Comparison of ENCODE assay signal across 14 mouse cellular contexts in genomic region chr4:58944695-58945094, GRCm38 (mm10). TPM values are rescaled to one million over a fixed set of nuclear protein-coding genes. Genes with fewer than 3 reads are reported as not detected.
A peak's percentile ranks its signal among the peaks of the same experiment; 100 is the strongest.
DNase-seq lines count a peak whose midpoint lies in the region; ATAC-seq and TF ChIP-seq lines count a peak whose summit lies in the region.
"Had no signal": no experiment of that assay in that cellular context is flagged by ENCODE, and none has a peak within 500 bp of the region (broad histone marks: within the 10 kb centered on the region; RNA-seq: fewer than 3 reads in every experiment).

No protein-coding gene starts in this region.

- H3K4me1 ChIP-seq in intestine, embryonic 15.5 days (replicated peaks): no peaks in the 10 kb centered on the region; the same call in 1 of the 2 replicates
- H3K4me1 ChIP-seq in intestine, embryonic 16.5 days (ENCODE audit: control insufficient read depth, insufficient read depth, low read length): peaks cover 3% of the 10 kb centered on the region; the same call in 1 of the 2 replicates
- H3K4me1 ChIP-seq in cortical plate, adult 2 months (ENCODE audit: control insufficient read depth, insufficient read depth, low read length): peaks cover 3% of the 10 kb centered on the region; the same call in 1 of the 2 replicates
- no peaks in the 10 kb centered on the region for H3K4me1 ChIP-seq in forebrain, embryonic 14.5 days (ENCODE audit: control insufficient read depth, insufficient read depth, low read length)
- no peaks in the 10 kb centered on the region; the same call in 1 of the 2 replicates for H3K4me1 ChIP-seq in midbrain, embryonic 14.5 days (ENCODE audit: control insufficient read depth, insufficient read depth, low read length)
- no peaks in the 10 kb centered on the region for H3K4me1 ChIP-seq in lung, postnatal 0 days (ENCODE audit: insufficient read depth, low read depth, low read length)

- peak overlapping the region; percentile 78; the same call in 1 of the 2 replicates for H3K4me2 ChIP-seq in intestine, embryonic 15.5 days (replicated peaks)
- no peak overlapping the region; the same call in 1 of the 2 replicates for H3K4me2 ChIP-seq in intestine, embryonic 16.5 days (ENCODE audit: low read depth, low read length)
- H3K4me2 ChIP-seq in forebrain, embryonic 14.5 days (ENCODE audit: low read length): peak overlapping the region; percentile 85
- peak overlapping the region; percentile 86 for H3K4me2 ChIP-seq in midbrain, embryonic 14.5 days (ENCODE audit: low read length)
- no peak overlapping the region for H3K4me2 ChIP-seq in lung, postnatal 0 days (replicated peaks; ENCODE audit: low read depth, low read length)

- TF ChIP-seq POLR2A in cortical plate, adult 2 months (IDR thresholded peaks at IDR 0.05; ENCODE audit: extremely low read depth, insufficient read depth, low read length): no peak

- no peak overlapping the region for H3K9ac ChIP-seq in intestine, embryonic 15.5 days
- no peak overlapping the region for H3K9ac ChIP-seq in intestine, embryonic 16.5 days (ENCODE audit: low read depth, low read length)
- no peak overlapping the region for H3K9ac ChIP-seq in forebrain, embryonic 14.5 days (ENCODE audit: low read length)
- peak overlapping the region; percentile 62; the same call in 1 of the 2 replicates for H3K9ac ChIP-seq in midbrain, embryonic 14.5 days (replicated peaks; ENCODE audit: low read length)
- H3K9ac ChIP-seq in lung, postnatal 0 days (replicated peaks; ENCODE audit: low read depth): no peak overlapping the region
- H3K9ac ChIP-seq: heart, embryonic 15.5 days; limb, embryonic 15.5 days had no signal

- H3K36me3 ChIP-seq in intestine, embryonic 15.5 days: no peaks in the 10 kb centered on the region
- H3K36me3 ChIP-seq in intestine, embryonic 16.5 days (ENCODE audit: control insufficient read depth, insufficient read depth, low read length): no peaks in the 10 kb centered on the region
- H3K36me3 ChIP-seq in forebrain, embryonic 14.5 days (ENCODE audit: control insufficient read depth, insufficient read depth, low read length): no peaks in the 10 kb centered on the region
- no peaks in the 10 kb centered on the region for H3K36me3 ChIP-seq in midbrain, embryonic 14.5 days (ENCODE audit: control insufficient read depth, insufficient read depth, low read length)
- no peaks in the 10 kb centered on the region for H3K36me3 ChIP-seq in lung, postnatal 0 days (ENCODE audit: insufficient read depth, low read length)
- H3K36me3 ChIP-seq: heart, embryonic 15.5 days; limb, embryonic 15.5 days had no signal

- H3K4me3 ChIP-seq in intestine, embryonic 15.5 days (replicated peaks): no peak overlapping the region
- H3K4me3 ChIP-seq in intestine, embryonic 16.5 days (ENCODE audit: low read length): no peak overlapping the region
- peak overlapping the region; percentile 74 for H3K4me3 ChIP-seq in cortical plate, adult 2 months (ENCODE audit: insufficient read depth, low read length)
- no peak overlapping the region for H3K4me3 ChIP-seq in forebrain, embryonic 14.5 days (ENCODE audit: low read depth, low read length)
- peak overlapping the region; percentile 66; the same call in 1 of the 2 replicates for H3K4me3 ChIP-seq in midbrain, embryonic 14.5 days (replicated peaks; ENCODE audit: low read depth, low read length)
- H3K4me3 ChIP-seq in lung, postnatal 0 days (ENCODE audit: low read depth, low read length): no peak overlapping the region

- H3K27ac ChIP-seq in intestine, embryonic 15.5 days: no peak overlapping the region
- H3K27ac ChIP-seq in intestine, embryonic 16.5 days (ENCODE audit: low read length): no peak overlapping the region
- no peak overlapping the region for H3K27ac ChIP-seq in cortical plate, adult 2 months (ENCODE audit: insufficient read depth, low read length)
- no peak overlapping the region for H3K27ac ChIP-seq in forebrain, embryonic 14.5 days (ENCODE audit: low read depth, low read length)
- H3K27ac ChIP-seq in midbrain, embryonic 14.5 days (replicated peaks; ENCODE audit: low read depth, low read length): no peak overlapping the region
- H3K27ac ChIP-seq in lung, postnatal 0 days (ENCODE audit: low read length): no peak overlapping the region
- H3K27ac ChIP-seq: heart, embryonic 15.5 days; limb, embryonic 15.5 days had no signal

- no peak for DNase-seq in forebrain, embryonic 14.5 days (ENCODE audit: low spot score)
- DNase-seq in midbrain, embryonic 14.5 days: no peak
- no peak for DNase-seq in adrenal gland, adult 8-10 months
- no peak for DNase-seq in gastrocnemius, postnatal 4 days (ENCODE audit: low spot score in 2 of 2)
- no peak for DNase-seq in lung, postnatal 0 days (ENCODE audit: low spot score)
- DNase-seq: kidney, adult 9 months; thymus, adult 18-20 months had no signal

- no peak for ATAC-seq in intestine, embryonic 15.5 days
- ATAC-seq in intestine, embryonic 16.5 days: no peak
- no peak for ATAC-seq in forebrain, embryonic 14.5 days
- no peak for ATAC-seq in midbrain, embryonic 14.5 days (ENCODE audit: low FRiP score, low TSS enrichment)
- no peak for ATAC-seq in lung, postnatal 0 days

- WGBS in intestine, embryonic 15.5 days: 65% methylated on average over 5 of the region's 5 CpGs
- WGBS in intestine, embryonic 16.5 days: 70% methylated on average over 5 of the region's 5 CpGs
- WGBS in forebrain, embryonic 14.5 days: 71% methylated on average over 5 of the region's 5 CpGs
- WGBS in midbrain, embryonic 14.5 days: 73% methylated on average over 5 of the region's 5 CpGs
- 58% methylated on average over 5 of the region's 5 CpGs for WGBS in lung, postnatal 0 days

- H3K9me3 ChIP-seq in intestine, embryonic 15.5 days: no peaks in the 10 kb centered on the region
- no peaks in the 10 kb centered on the region for H3K9me3 ChIP-seq in intestine, embryonic 16.5 days (ENCODE audit: control insufficient read depth, low read length)
- no peaks in the 10 kb centered on the region for H3K9me3 ChIP-seq in forebrain, embryonic 14.5 days (replicated peaks; ENCODE audit: control insufficient read depth, low read length)
- H3K9me3 ChIP-seq in midbrain, embryonic 14.5 days (ENCODE audit: control insufficient read depth, low read length): no peaks in the 10 kb centered on the region
- H3K9me3 ChIP-seq in lung, postnatal 0 days (ENCODE audit: low read length): no peaks in the 10 kb centered on the region
- H3K9me3 ChIP-seq: heart, embryonic 15.5 days; limb, embryonic 15.5 days had no signal

- H3K27me3 ChIP-seq in intestine, embryonic 15.5 days (replicated peaks): no peaks in the 10 kb centered on the region
- H3K27me3 ChIP-seq in intestine, embryonic 16.5 days (replicated peaks; ENCODE audit: control insufficient read depth, insufficient read depth, low read length): peaks cover 4% of the 10 kb centered on the region; the same call in 1 of the 2 replicates
- H3K27me3 ChIP-seq in forebrain, embryonic 14.5 days (replicated peaks; ENCODE audit: control insufficient read depth, insufficient read depth, low read length): no peaks in the 10 kb centered on the region
- H3K27me3 ChIP-seq in midbrain, embryonic 14.5 days (ENCODE audit: control insufficient read depth, insufficient read depth, low read length): no peaks in the 10 kb centered on the region
- H3K27me3 ChIP-seq in lung, postnatal 0 days (replicated peaks; ENCODE audit: insufficient read depth, low read length): no peaks in the 10 kb centered on the region
- H3K27me3 ChIP-seq: CH12.LX; limb, embryonic 15.5 days had no signal

- TF ChIP-seq CTCF in cortical plate, adult 2 months (IDR thresholded peaks at IDR 0.05; ENCODE audit: extremely low read depth, insufficient read depth, low read length): no peak
- TF ChIP-seq CTCF in lung, postnatal 0 days (IDR thresholded peaks at IDR 0.05): no peak

- TF ChIP-seq EP300 in lung, postnatal 0 days (IDR thresholded peaks at IDR 0.05): no peak

RNA-seq across cellular contexts. Expression of gene Zkscan16, which starts 1.3 kb away (rescaled TPM):
- polyA plus RNA-seq in intestine, embryonic 15.5 days (2015; fragmentation: Nextera tagmentation; extraction: Ambion mirVana): 0.20 and 0.40 TPM in 2 replicates
- polyA plus RNA-seq in intestine, embryonic 16.5 days (2015; fragmentation: Nextera tagmentation; extraction: Ambion mirVana): 0.16 and 0.29 TPM in 2 replicates
- polyA plus RNA-seq in cortical plate, adult 2 months (2012; rRNA removed): 14.7 and 17.1 TPM in 2 replicates
- 0.62 and 1.2 TPM in 2 replicates for polyA plus RNA-seq in forebrain, embryonic 14.5 days (2014; fragmentation: Nextera tagmentation; extraction: Ambion mirVana)
- 2.2 and 2.6 TPM in 2 replicates for polyA plus RNA-seq in midbrain, embryonic 14.5 days (2014; fragmentation: Nextera tagmentation; extraction: Ambion mirVana)
- 10 to 100 TPM in 2 of 4 experiments, 1 to 10 TPM in 2; 4.3 to 11.6 (median 8.5) TPM for total RNA-seq in adrenal gland, adult 8-10 months (2022)
- total RNA-seq in gastrocnemius, postnatal 4 days (2021): under 1 TPM; 0.54 to 0.69 TPM
- polyA plus RNA-seq in lung, postnatal 0 days (2015; fragmentation: Nextera tagmentation; extraction: Ambion mirVana): not detected in 2 replicates
- total RNA-seq: CH12.LX; megakaryocyte-erythroid progenitor cell, adult 5-6 weeks had no signal

RNA-seq across cellular contexts. Expression of gene Ecpas, which starts 32.1 kb away (rescaled TPM):
- 25.9 and 29.3 TPM in 2 replicates for polyA plus RNA-seq in intestine, embryonic 15.5 days (2015; fragmentation: Nextera tagmentation; extraction: Ambion mirVana)
- 21.4 and 23.7 TPM in 2 replicates for polyA plus RNA-seq in intestine, embryonic 16.5 days (2015; fragmentation: Nextera tagmentation; extraction: Ambion mirVana)
- polyA plus RNA-seq in cortical plate, adult 2 months (2012; rRNA removed): 38.6 and 40.5 TPM in 2 replicates
- polyA plus RNA-seq in forebrain, embryonic 14.5 days (2014; fragmentation: Nextera tagmentation; extraction: Ambion mirVana): 26.7 and 36.0 TPM in 2 replicates
- polyA plus RNA-seq in midbrain, embryonic 14.5 days (2014; fragmentation: Nextera tagmentation; extraction: Ambion mirVana): 39.8 and 55.0 TPM in 2 replicates
- total RNA-seq in adrenal gland, adult 8-10 months (2022): 100 to 1,000 TPM; 142 to 177 (median 168) TPM
- total RNA-seq in gastrocnemius, postnatal 4 days (2021): 100 to 1,000 TPM; 172 to 190 TPM
- polyA plus RNA-seq in lung, postnatal 0 days (2015; fragmentation: Nextera tagmentation; extraction: Ambion mirVana): 15.8 and 17.4 TPM in 2 replicates

RNA-seq across cellular contexts. Expression of gene Ptgr1, which starts 42.2 kb away (rescaled TPM):
- polyA plus RNA-seq in intestine, embryonic 15.5 days (2015; fragmentation: Nextera tagmentation; extraction: Ambion mirVana): 39.2 and 39.3 TPM in 2 replicates
- polyA plus RNA-seq in intestine, embryonic 16.5 days (2015; fragmentation: Nextera tagmentation; extraction: Ambion mirVana): 44.9 and 45.5 TPM in 2 replicates
- polyA plus RNA-seq in cortical plate, adult 2 months (2012; rRNA removed): 0.86 and 0.89 TPM in 2 replicates
- 4.9 and 5.9 TPM in 2 replicates for polyA plus RNA-seq in forebrain, embryonic 14.5 days (2014; fragmentation: Nextera tagmentation; extraction: Ambion mirVana)
- 2.7 and 4.4 TPM in 2 replicates for polyA plus RNA-seq in midbrain, embryonic 14.5 days (2014; fragmentation: Nextera tagmentation; extraction: Ambion mirVana)
- 10 to 100 TPM; 18.0 to 54.4 (median 29.9) TPM for total RNA-seq in adrenal gland, adult 8-10 months (2022)
- total RNA-seq in gastrocnemius, postnatal 4 days (2021): 10 to 100 TPM in 1 of 2 experiments, 1 to 10 TPM in 1; 8.4 to 10.3 TPM
- polyA plus RNA-seq in lung, postnatal 0 days (2015; fragmentation: Nextera tagmentation; extraction: Ambion mirVana): 21.6 and 23.5 TPM in 2 replicates

RNA-seq across cellular contexts. Expression of gene Dnajc25, which starts 50.2 kb away (rescaled TPM):
- 12.5 and 13.1 TPM in 2 replicates for polyA plus RNA-seq in intestine, embryonic 15.5 days (2015; fragmentation: Nextera tagmentation; extraction: Ambion mirVana)
- polyA plus RNA-seq in intestine, embryonic 16.5 days (2015; fragmentation: Nextera tagmentation; extraction: Ambion mirVana): 5.6 and 8.3 TPM in 2 replicates
- 3.2 and 3.3 TPM in 2 replicates for polyA plus RNA-seq in cortical plate, adult 2 months (2012; rRNA removed)
- polyA plus RNA-seq in forebrain, embryonic 14.5 days (2014; fragmentation: Nextera tagmentation; extraction: Ambion mirVana): 4.9 and 6.5 TPM in 2 replicates
- 5.7 and 6.3 TPM in 2 replicates for polyA plus RNA-seq in midbrain, embryonic 14.5 days (2014; fragmentation: Nextera tagmentation; extraction: Ambion mirVana)
- 10 to 100 TPM; 13.1 to 19.6 (median 15.3) TPM for total RNA-seq in adrenal gland, adult 8-10 months (2022)
- 10 to 100 TPM; 15.8 to 17.4 TPM for total RNA-seq in gastrocnemius, postnatal 4 days (2021)
- 14.1 and 16.6 TPM in 2 replicates for polyA plus RNA-seq in lung, postnatal 0 days (2015; fragmentation: Nextera tagmentation; extraction: Ambion mirVana)

RNA-seq across cellular contexts. Expression of gene Gm20503, which starts 58.3 kb away (rescaled TPM):
- polyA plus RNA-seq in intestine, embryonic 15.5 days (2015; fragmentation: Nextera tagmentation; extraction: Ambion mirVana): 11.4 and 12.0 TPM in 2 replicates
- 9.3 and 10.8 TPM in 2 replicates for polyA plus RNA-seq in intestine, embryonic 16.5 days (2015; fragmentation: Nextera tagmentation; extraction: Ambion mirVana)
- polyA plus RNA-seq in cortical plate, adult 2 months (2012; rRNA removed): 0.08 TPM in 1 of 2 replicates, not detected in the other
- 1.5 and 5.3 TPM in 2 replicates for polyA plus RNA-seq in forebrain, embryonic 14.5 days (2014; fragmentation: Nextera tagmentation; extraction: Ambion mirVana)
- 4.6 and 5.2 TPM in 2 replicates for polyA plus RNA-seq in midbrain, embryonic 14.5 days (2014; fragmentation: Nextera tagmentation; extraction: Ambion mirVana)
- total RNA-seq in adrenal gland, adult 8-10 months (2022): 1 to 10 TPM in 3 of 4 experiments, not detected in 1; 2.7 to 8.3 (median 6.3) TPM
- total RNA-seq in gastrocnemius, postnatal 4 days (2021): 1 to 10 TPM in 1 of 2 experiments, not detected in 1; 5.3 TPM
- 18.9 and 23.2 TPM in 2 replicates for polyA plus RNA-seq in lung, postnatal 0 days (2015; fragmentation: Nextera tagmentation; extraction: Ambion mirVana)
- total RNA-seq: megakaryocyte-erythroid progenitor cell, adult 5-6 weeks had no signal

Comparison
In these comparisons a context has a peak if more than half of its experiments do, and no peak if none do; other contexts are left out.
1. H3K4me2 ChIP-seq: peak in intestine, embryonic 15.5 days (single experiment), forebrain, embryonic 14.5 days (single experiment) and midbrain, embryonic 14.5 days (single experiment); none in intestine, embryonic 16.5 days (single experiment) and lung, postnatal 0 days (single experiment).
2. H3K4me3 ChIP-seq: peak in cortical plate, adult 2 months (single experiment) and midbrain, embryonic 14.5 days (single experiment); none in intestine, embryonic 15.5 days (single experiment), intestine, embryonic 16.5 days (single experiment), forebrain, embryonic 14.5 days (single experiment) and lung, postnatal 0 days (single experiment).